Mouse (Mus musculus): ENCODE measurements around the gene Pitpnm2. TPM values are rescaled to one million over a fixed set of nuclear protein-coding genes. Genes with fewer than 3 reads are reported as not detected.

Gene Pitpnm2
- polyA plus RNA-seq, 1 experiment from 2014 or later: 6.6 TPM

GRCm38 (mm10) chr5:124122357-124122756 is 127.2 kb downstream of the Pitpnm2 start:
- peaks cover 44% of the 10 kb centered on the region for H3K36me3 ChIP-seq (ENCODE audit: control insufficient read depth, insufficient read depth, low read length)

DNA sequence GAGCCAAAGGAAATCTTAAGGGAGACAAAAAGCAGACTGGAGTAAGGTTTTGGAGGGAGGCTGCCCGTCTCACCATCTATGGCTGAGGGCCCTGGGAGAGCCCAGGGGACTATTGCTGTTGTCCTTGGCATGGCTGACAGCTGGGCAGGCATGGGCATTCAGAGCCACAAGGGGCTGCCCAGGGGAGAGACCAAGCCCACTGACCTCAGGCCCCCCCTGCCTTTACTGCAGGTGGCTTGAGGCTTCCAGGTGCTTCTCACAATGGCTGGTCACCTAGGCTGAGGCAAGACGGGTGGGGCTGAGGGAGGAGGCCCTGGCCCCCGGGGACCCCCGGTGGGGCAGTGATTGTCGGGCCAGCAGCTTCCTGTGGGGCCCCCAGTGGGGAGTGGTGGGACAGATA is 130.4 kb downstream of the Pitpnm2 start:
- no peak for ATAC-seq (ENCODE audit: insufficient number of reproducible peaks, insufficient read depth, low FRiP score, low read depth)
- WGBS: 79% methylated on average over 5 of the region's 5 CpGs
- Histone ChIP-seq H3K9ac (replicated peaks; ENCODE audit: low read depth, low read length) (no peak overlapping the region), H3K4me2 (replicated peaks; ENCODE audit: low read depth, low read length) (no peak overlapping the region), H3K27me3 (ENCODE audit: control insufficient read depth, insufficient read depth, low read length) (no peaks in the 10 kb centered on the region), H3K4me1 (ENCODE audit: control insufficient read depth, insufficient read depth, low read length) (peaks cover 12% of the 10 kb centered on the region), H3K27ac (ENCODE audit: low read length) (no peak overlapping the region), H3K4me3 (ENCODE audit: low read depth, low read length) (no peak overlapping the region), H3K36me3 (ENCODE audit: control insufficient read depth, insufficient read depth, low read length) (peaks cover 42% of the 10 kb centered on the region), H3K9me3 (ENCODE audit: control insufficient read depth, low read depth, low read length) (no peaks in the 10 kb centered on the region)

More at GRCm38 (mm10) chr5:124122357-124122756, 127.2 kb downstream of the Pitpnm2 start:
- WGBS: 90% methylated on average over 18 of the region's 18 CpGs
- no peaks in the 10 kb centered on the region for H3K9me3 ChIP-seq (ENCODE audit: control insufficient read depth, low read depth, low read length)
- no peak overlapping the region for H3K4me3 ChIP-seq (ENCODE audit: low read depth, low read length)
- H3K27me3 ChIP-seq (ENCODE audit: control insufficient read depth, insufficient read depth, low read length): no peaks in the 10 kb centered on the region
- H3K27ac ChIP-seq (ENCODE audit: low read length): no peak overlapping the region
- no peak for ATAC-seq (ENCODE audit: insufficient number of reproducible peaks, insufficient read depth, low FRiP score, low read depth)
- H3K4me1 ChIP-seq (ENCODE audit: control insufficient read depth, insufficient read depth, low read length): 0 out of 2 replicates have a peak, but pooled peaks cover 2% of the 10 kb centered on the region
- no peak overlapping the region for H3K9ac ChIP-seq (replicated peaks; ENCODE audit: low read depth, low read length)
- H3K4me2 ChIP-seq (replicated peaks; ENCODE audit: low read depth, low read length): no peak overlapping the region

- H3K9ac ChIP-seq (replicated peaks; ENCODE audit: low read depth, low read length): peak within 1 kb of the TSS; percentile 91
- 1% methylated on average over 64 of the region's 64 CpGs for WGBS
- ATAC-seq (ENCODE audit: insufficient number of reproducible peaks, insufficient read depth, low FRiP score, low read depth): no peak
These were observed 133.3 kb downstream of the Pitpnm2 start, which contains the start of gene Arl6ip4 for GRCm38 (mm10) chr5:124115990-124116845. Gene Arl6ip4 (plus strand): TSS chr5:124116089.

GRCm38 (mm10) chr5:124115531-124115930 is 134.0 kb downstream of the Pitpnm2 start:
- Histone ChIP-seq H3K4me3 (ENCODE audit: low read depth, low read length) (peak overlapping the region; percentile 87), H3K27me3 (ENCODE audit: control insufficient read depth, insufficient read depth, low read length) (no peaks in the 10 kb centered on the region), H3K9ac (replicated peaks; ENCODE audit: low read depth, low read length) (peak overlapping the region; percentile 91), H3K36me3 (ENCODE audit: control insufficient read depth, insufficient read depth, low read length) (peaks cover 31% of the 10 kb centered on the region), H3K9me3 (ENCODE audit: control insufficient read depth, low read depth, low read length) (no peaks in the 10 kb centered on the region), H3K4me1 (ENCODE audit: control insufficient read depth, insufficient read depth, low read length) (peaks cover 20% of the 10 kb centered on the region), H3K27ac (ENCODE audit: low read length) (peak overlapping the region; percentile 80), H3K4me2 (replicated peaks; ENCODE audit: low read depth, low read length) (peak overlapping the region; percentile 99)
- 21% methylated on average over 7 of the region's 7 CpGs for WGBS
- no peak for ATAC-seq (ENCODE audit: insufficient number of reproducible peaks, insufficient read depth, low FRiP score, low read depth)

More at GRCm38 (mm10) chr5:124115990-124116845, 133.3 kb downstream of the Pitpnm2 start, which contains the start of gene Arl6ip4:
- Histone ChIP-seq H3K4me3 (ENCODE audit: low read depth, low read length) (peak within 1 kb of the TSS; percentile 87), H3K36me3 (ENCODE audit: control insufficient read depth, insufficient read depth, low read length) (peaks cover 38% of the 10 kb centered on the region), H3K4me2 (replicated peaks; ENCODE audit: low read depth, low read length) (peak within 1 kb of the TSS; percentile 99), H3K27ac (ENCODE audit: low read length) (peak within 1 kb of the TSS; percentile 80), H3K4me1 (ENCODE audit: control insufficient read depth, insufficient read depth, low read length) (peaks cover 20% of the 10 kb centered on the region), H3K27me3 (ENCODE audit: control insufficient read depth, insufficient read depth, low read length) (no peaks in the 10 kb centered on the region), H3K9me3 (ENCODE audit: control insufficient read depth, low read depth, low read length) (no peaks in the 10 kb centered on the region)

DNA sequence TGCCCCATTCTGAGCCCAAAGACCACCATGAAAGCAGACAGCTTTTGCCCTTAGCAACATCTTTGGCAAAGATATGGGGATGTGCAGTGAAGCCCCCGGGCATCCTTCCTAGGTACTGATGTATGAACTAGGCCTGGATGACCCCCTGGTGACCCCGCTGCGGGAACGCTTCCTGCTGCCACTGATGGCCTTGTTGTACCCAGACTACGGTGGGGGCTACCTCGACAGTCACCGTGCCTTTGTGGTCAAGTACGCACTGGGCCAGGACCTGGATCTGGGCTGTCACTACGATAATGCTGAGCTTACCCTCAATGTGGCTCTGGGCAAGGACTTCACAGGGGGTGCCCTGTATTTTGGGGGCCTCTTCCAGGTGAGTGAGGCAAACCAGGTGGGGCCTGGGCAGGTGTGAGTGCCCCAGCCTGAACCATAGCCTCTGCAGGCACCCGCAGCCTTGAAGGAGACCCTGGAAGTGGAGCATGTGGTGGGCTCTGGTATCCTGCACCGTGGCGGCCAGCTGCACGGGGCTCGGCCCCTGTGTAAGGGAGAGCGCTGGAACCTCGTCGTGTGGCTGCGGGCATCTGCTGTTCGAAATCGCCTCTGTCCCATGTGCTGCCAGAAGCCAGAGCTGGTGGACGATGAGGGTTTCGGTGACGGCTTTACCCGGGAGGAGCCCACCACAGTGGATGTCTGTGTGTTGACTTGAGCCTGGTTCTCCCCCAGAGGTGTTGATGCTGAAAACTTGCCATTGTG is 135.1 kb downstream of the Pitpnm2 start:
- Histone ChIP-seq H3K4me3 (ENCODE audit: low read depth, low read length) (no peak overlapping the region), H3K27ac (ENCODE audit: low read length) (no peak overlapping the region), H3K9me3 (ENCODE audit: control insufficient read depth, low read depth, low read length) (no peaks in the 10 kb centered on the region), H3K4me2 (replicated peaks; ENCODE audit: low read depth, low read length) (no peak overlapping the region), H3K27me3 (ENCODE audit: control insufficient read depth, insufficient read depth, low read length) (no peaks in the 10 kb centered on the region), H3K4me1 (ENCODE audit: control insufficient read depth, insufficient read depth, low read length) (peaks cover 20% of the 10 kb centered on the region), H3K9ac (replicated peaks; ENCODE audit: low read depth, low read length) (no peak overlapping the region), H3K36me3 (ENCODE audit: control insufficient read depth, insufficient read depth, low read length) (peaks cover 21% of the 10 kb centered on the region)
- ATAC-seq (ENCODE audit: insufficient number of reproducible peaks, insufficient read depth, low FRiP score, low read depth): no peak
- 91% methylated on average over 24 of the region's 24 CpGs for WGBS

DNA sequence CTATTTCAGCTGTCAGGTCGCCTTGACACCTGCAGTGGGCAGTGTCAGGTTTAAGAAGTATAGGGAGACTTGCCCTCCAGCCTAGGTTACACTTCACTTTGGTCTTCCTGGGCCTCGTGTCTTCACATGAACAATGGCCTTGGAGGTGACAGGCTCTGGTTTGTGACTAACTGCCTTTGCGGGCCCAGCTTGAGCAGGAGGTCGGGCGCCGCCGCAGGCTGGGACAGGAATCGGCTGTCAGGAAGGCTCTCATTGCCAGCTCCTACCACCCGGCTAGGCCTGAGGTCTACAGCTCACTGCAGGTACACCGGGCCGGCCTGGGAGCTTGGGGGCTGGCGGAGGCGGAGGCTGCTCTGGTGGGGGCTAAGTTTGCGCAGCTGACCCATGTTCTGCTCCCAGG is 136.5 kb downstream of the Pitpnm2 start:
- Histone ChIP-seq H3K9ac (replicated peaks; ENCODE audit: low read depth, low read length) (peak overlapping the region; percentile 63), H3K9me3 (ENCODE audit: control insufficient read depth, low read depth, low read length) (no peaks in the 10 kb centered on the region), H3K4me2 (replicated peaks; ENCODE audit: low read depth, low read length) (peak overlapping the region; percentile 95), H3K4me3 (ENCODE audit: low read depth, low read length) (peak overlapping the region; percentile 89), H3K36me3 (ENCODE audit: control insufficient read depth, insufficient read depth, low read length) (peaks cover 8% of the 10 kb centered on the region), H3K27ac (ENCODE audit: low read length) (peak overlapping the region; percentile 48; the same call in 1 of the 2 replicates), H3K4me1 (ENCODE audit: control insufficient read depth, insufficient read depth, low read length) (peaks cover 20% of the 10 kb centered on the region), H3K27me3 (ENCODE audit: control insufficient read depth, insufficient read depth, low read length) (no peaks in the 10 kb centered on the region)
- no peak for ATAC-seq (ENCODE audit: insufficient number of reproducible peaks, insufficient read depth, low FRiP score, low read depth)
- 13% methylated on average over 14 of the region's 14 CpGs for WGBS

DNA sequence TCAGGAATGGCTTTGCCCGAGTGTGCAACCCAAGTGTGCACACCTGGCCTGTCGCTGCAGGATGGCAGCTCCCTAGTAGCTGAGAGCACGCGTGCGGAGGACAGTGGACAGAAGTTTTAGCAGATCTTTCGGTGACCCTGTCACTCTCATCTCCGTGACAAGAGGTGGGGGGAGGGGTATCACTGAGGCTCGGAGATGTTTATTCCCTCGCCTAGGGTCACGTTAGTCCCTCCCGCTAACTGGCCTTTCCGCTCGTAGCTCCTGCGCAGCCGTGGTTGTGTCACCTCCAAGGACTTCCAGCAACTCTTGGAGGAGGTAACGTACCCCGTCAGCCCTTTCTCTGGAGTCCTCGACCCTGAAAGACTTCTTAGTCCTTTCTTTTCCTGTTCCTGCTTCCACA is 137.0 kb downstream of the Pitpnm2 start:
- Histone ChIP-seq H3K4me2 (replicated peaks; ENCODE audit: low read depth, low read length) (peak overlapping the region; percentile 95), H3K36me3 (ENCODE audit: control insufficient read depth, insufficient read depth, low read length) (peaks cover 3% of the 10 kb centered on the region; the same call in 1 of the 2 replicates), H3K27me3 (ENCODE audit: control insufficient read depth, insufficient read depth, low read length) (no peaks in the 10 kb centered on the region), H3K9me3 (ENCODE audit: control insufficient read depth, low read depth, low read length) (no peaks in the 10 kb centered on the region), H3K4me3 (ENCODE audit: low read depth, low read length) (peak overlapping the region; percentile 89), H3K4me1 (ENCODE audit: control insufficient read depth, insufficient read depth, low read length) (peaks cover 17% of the 10 kb centered on the region), H3K27ac (ENCODE audit: low read length) (peak overlapping the region; percentile 79; the same call in 1 of the 2 replicates), H3K9ac (replicated peaks; ENCODE audit: low read depth, low read length) (peak overlapping the region; percentile 63)
- 1% methylated on average over 18 of the region's 18 CpGs for WGBS
- ATAC-seq (ENCODE audit: insufficient number of reproducible peaks, insufficient read depth, low FRiP score, low read depth): no peak

DNA sequence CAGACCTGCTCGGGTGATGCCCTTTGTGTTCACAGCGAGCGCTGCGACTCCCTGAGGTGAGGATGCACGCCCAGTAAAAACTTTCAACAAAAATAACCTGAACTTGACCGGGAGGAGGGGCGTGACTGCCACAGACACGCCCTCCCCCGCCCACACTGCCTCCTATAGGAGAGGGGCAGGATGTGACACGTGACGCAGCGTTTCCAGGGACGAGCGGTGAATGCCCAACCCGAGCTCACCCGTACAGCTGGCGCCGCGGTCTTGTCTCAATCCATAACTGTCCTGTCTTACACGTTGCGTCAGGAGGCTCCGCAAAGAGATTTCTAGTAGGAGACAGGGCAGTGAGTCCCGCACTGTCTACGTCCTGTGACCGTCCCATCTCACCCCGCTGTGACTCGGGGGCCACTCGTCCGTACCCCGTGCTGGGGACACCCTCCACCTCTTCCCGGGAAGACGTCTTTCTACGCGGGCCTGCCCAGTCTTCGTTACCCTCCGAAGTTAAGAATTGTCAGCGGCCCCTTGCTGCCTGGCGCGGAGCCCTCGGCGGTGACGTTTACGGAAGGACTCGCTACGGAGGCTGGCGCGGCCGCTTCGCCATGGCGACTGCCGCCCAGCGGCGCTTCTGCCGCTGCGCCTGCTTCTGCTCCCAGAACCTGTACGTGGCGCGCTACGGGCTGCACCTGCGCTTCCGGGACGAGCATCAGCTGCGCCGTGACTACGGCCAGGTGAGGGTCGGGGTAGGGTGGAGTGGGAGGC is 137.6 kb downstream of the Pitpnm2 start, which contains the start of gene Ogfod2:
Gene Ogfod2, plus strand, starts transcription at position 556 of the 756 bp plus-strand sequence.
- Histone ChIP-seq H3K4me3 (ENCODE audit: low read depth, low read length) (peak within 1 kb of the TSS; percentile 89), H3K27me3 (ENCODE audit: control insufficient read depth, insufficient read depth, low read length) (no peaks in the 10 kb centered on the region), H3K4me2 (replicated peaks; ENCODE audit: low read depth, low read length) (peak within 1 kb of the TSS; percentile 95), H3K27ac (ENCODE audit: low read length) (peak within 1 kb of the TSS; percentile 79), H3K9me3 (ENCODE audit: control insufficient read depth, low read depth, low read length) (no peaks in the 10 kb centered on the region), H3K9ac (replicated peaks; ENCODE audit: low read depth, low read length) (peak within 1 kb of the TSS; percentile 63), H3K4me1 (ENCODE audit: control insufficient read depth, insufficient read depth, low read length) (peaks cover 14% of the 10 kb centered on the region), H3K36me3 (ENCODE audit: control insufficient read depth, insufficient read depth, low read length) (no peaks in the 10 kb centered on the region; the same call in 1 of the 2 replicates)
- WGBS: 3% methylated on average over 66 of the region's 66 CpGs
- peak; percentile 97 for ATAC-seq (ENCODE audit: insufficient number of reproducible peaks, insufficient read depth, low FRiP score, low read depth)
